Mouse (Mus musculus): Measurements from ENCODE around the gene Pcdh9.

- TF ChIP-seq POLR2A (IDR thresholded peaks at IDR 0.05; ENCODE audit: low read depth, low read length) (no peak), CTCF (IDR thresholded peaks at IDR 0.05; ENCODE audit: extremely low read depth, insufficient read length, insufficient replicate concordance, low read depth, low read length) (no peak)
Observed at GRCm38 (mm10) chr14:93875968-93876367, 14.5 kb downstream of the Pcdh9 start.

All from small intestine, adult 2 months (tissue).